Mouse (Mus musculus): ENCODE results near the gene Rack1. TPM values are rescaled to one million over a fixed set of nuclear protein-coding genes. Genes with fewer than 3 reads are reported as not detected.

The Rack1 gene
- total and polyA plus RNA-seq, 3 experiments = 3,744 to 6,330 (median 5,265) TPM

- TF ChIP-seq POLR2AphosphoS2 (IDR thresholded peaks at IDR 0.05; ENCODE audit: low read depth, low read length) (no peak), JUN (IDR thresholded peaks at IDR 0.05; ENCODE audit: insufficient read depth, low read depth, low read length) (0 out of 2 replicates have a peak, but pooled peaks have one; percentile 25), SMC3 (IDR thresholded peaks at IDR 0.05; ENCODE audit: low read depth, low read length) (peak; percentile 27), CHD2 (IDR thresholded peaks at IDR 0.05; ENCODE audit: low read length) (no peak)
Observed at GRCm38 (mm10) chr11:48853474-48854180, 53.5 kb downstream of the Rack1 start (continued).

Other genes with a start within 250 kb of the Rack1 start
- gene Trim41, start 17.0 kb downstream of the Rack1 start, total RNA-seq (2012; rRNA removed) = 30.2 and 36.0 TPM in 2 replicates
- gene Trim41, start 17.0 kb downstream of the Rack1 start, total RNA-seq (2014; rRNA removed) = 18.8 and 20.9 TPM in 2 replicates
- gene Trim41, start 17.0 kb downstream of the Rack1 start, polyA plus RNA-seq (2012; ENCODE audit: insufficient read length, low read depth) = 51.6 and 63.7 TPM in 2 replicates
- 20.8 and 34.6 TPM in 2 replicates for gene Trim7, start 25.8 kb downstream of the Rack1 start, total RNA-seq (2012; rRNA removed)
- 9.2 and 9.5 TPM in 2 replicates for gene Trim7, start 25.8 kb downstream of the Rack1 start, total RNA-seq (2014; rRNA removed)
- gene Trim7, start 25.8 kb downstream of the Rack1 start, polyA plus RNA-seq (2012; ENCODE audit: insufficient read length, low read depth) = 11.6 and 15.1 TPM in 2 replicates
- gene Gm12184, start 26.3 kb downstream of the Rack1 start, total RNA-seq (2012; rRNA removed) = 6.8 and 7.1 TPM in 2 replicates
- 51.6 and 61.0 TPM in 2 replicates for gene Gm12184, start 26.3 kb downstream of the Rack1 start, total RNA-seq (2014; rRNA removed)
- 5.6 and 17.1 TPM in 2 replicates for gene Gm12184, start 26.3 kb downstream of the Rack1 start, polyA plus RNA-seq (2012; ENCODE audit: insufficient read length, low read depth)
- 25.7 and 35.0 TPM in 2 replicates for gene Irgm1, start 71.4 kb downstream of the Rack1 start, total RNA-seq (2012; rRNA removed)
- 58.1 and 63.8 TPM in 2 replicates for gene Irgm1, start 71.4 kb downstream of the Rack1 start, total RNA-seq (2014; rRNA removed)
- 49.0 and 52.2 TPM in 2 replicates for gene Irgm1, start 71.4 kb downstream of the Rack1 start, polyA plus RNA-seq (2012; ENCODE audit: insufficient read length, low read depth)
- 0.89 and 0.97 TPM in 2 replicates for gene Gm5431, start 101.9 kb downstream of the Rack1 start, total RNA-seq (2012; rRNA removed)
- 1.7 and 2.0 TPM in 2 replicates for gene Gm5431, start 101.9 kb downstream of the Rack1 start, total RNA-seq (2014; rRNA removed)
- gene Gm5431, start 101.9 kb downstream of the Rack1 start, polyA plus RNA-seq (2012; ENCODE audit: insufficient read length, low read depth) = 3.1 and 4.9 TPM in 2 replicates
- gene Psme2b, start 145.9 kb downstream of the Rack1 start, total RNA-seq (2012; rRNA removed) = 23.5 and 33.5 TPM in 2 replicates
- gene Psme2b, start 145.9 kb downstream of the Rack1 start, total RNA-seq (2014; rRNA removed) = 78.3 and 80.3 TPM in 2 replicates
- gene Psme2b, start 145.9 kb downstream of the Rack1 start, polyA plus RNA-seq (2012; ENCODE audit: insufficient read length, low read depth) = 62.4 and 80.1 TPM in 2 replicates
- gene Olfr56, start 178.6 kb downstream of the Rack1 start, total RNA-seq (2012; rRNA removed) = not detected in 2 replicates
- gene Olfr56, start 178.6 kb downstream of the Rack1 start, total RNA-seq (2014; rRNA removed) = not detected in 2 replicates
- 0.12 TPM in 1 of 2 replicates, not detected in the other for gene Olfr56, start 178.6 kb downstream of the Rack1 start, polyA plus RNA-seq (2012; ENCODE audit: insufficient read length, low read depth)
- 6.4 and 7.4 TPM in 2 replicates for gene 9930111J21Rik1, start 179.1 kb downstream of the Rack1 start, total RNA-seq (2012; rRNA removed)
- gene 9930111J21Rik1, start 179.1 kb downstream of the Rack1 start, total RNA-seq (2014; rRNA removed) = 3.4 and 4.3 TPM in 2 replicates
- gene 9930111J21Rik1, start 179.1 kb downstream of the Rack1 start, polyA plus RNA-seq (2012; ENCODE audit: insufficient read length, low read depth) = 6.0 and 7.8 TPM in 2 replicates
- gene Gm12185, start 191.9 kb downstream of the Rack1 start, total RNA-seq (2012; rRNA removed) = 0.04 TPM in 2 replicates
- gene Gm12185, start 191.9 kb downstream of the Rack1 start, total RNA-seq (2014; rRNA removed) = 0.08 TPM in 1 of 2 replicates, not detected in the other
- gene Gm12185, start 191.9 kb downstream of the Rack1 start, polyA plus RNA-seq (2012; ENCODE audit: insufficient read length, low read depth) = 0.14 and 0.50 TPM in 2 replicates
- 0.04 TPM in 1 of 2 replicates, not detected in the other for gene Tgtp1, start 193.8 kb downstream of the Rack1 start, total RNA-seq (2012; rRNA removed)
- gene Tgtp1, start 193.8 kb downstream of the Rack1 start, total RNA-seq (2014; rRNA removed) = 0.07 TPM in 1 of 2 replicates, not detected in the other
- 0.21 TPM in 1 of 2 replicates, not detected in the other for gene Tgtp1, start 193.8 kb downstream of the Rack1 start, polyA plus RNA-seq (2012; ENCODE audit: insufficient read length, low read depth)